ENCODE assay signal across 14 mouse cellular contexts in genomic region chr8:70171240-70171639, GRCm38 (mm10). TPM values are rescaled to one million over a fixed set of nuclear protein-coding genes. Genes with fewer than 3 reads are reported as not detected.
A peak's percentile ranks its signal among the peaks of the same experiment; 100 is the strongest.
DNase-seq lines count a peak whose midpoint lies in the region; ATAC-seq and TF ChIP-seq lines count a peak whose summit lies in the region.
"Had no signal": no experiment of that assay in that cellular context is flagged by ENCODE, and none has a peak within 500 bp of the region (broad histone marks: within the 10 kb centered on the region; RNA-seq: fewer than 3 reads in every experiment).

No protein-coding gene starts in this region.

- no peak overlapping the region for H3K27ac ChIP-seq in forebrain, embryonic 14.5 days (ENCODE audit: low read depth, low read length)
- no peak overlapping the region for H3K27ac ChIP-seq in forebrain, embryonic 12.5 days
- no peak overlapping the region for H3K27ac ChIP-seq in lung, embryonic 14.5 days (ENCODE audit: low read depth)
- no peak overlapping the region for H3K27ac ChIP-seq in lung, postnatal 0 days (ENCODE audit: low read length)
- no peak overlapping the region for H3K27ac ChIP-seq in embryonic facial prominence, embryonic 15.5 days (replicated peaks)
- peak overlapping the region; percentile 70 for H3K27ac ChIP-seq in liver, embryonic 13.5 days
- H3K27ac ChIP-seq: hindbrain, embryonic 15.5 days; stomach, embryonic 15.5 days had no signal

- H3K36me3 ChIP-seq in forebrain, embryonic 14.5 days (ENCODE audit: control insufficient read depth, insufficient read depth, low read length): no peaks in the 10 kb centered on the region
- 0 out of 2 replicates have a peak, but pooled peaks cover 2% of the 10 kb centered on the region for H3K36me3 ChIP-seq in forebrain, embryonic 12.5 days (replicated peaks)
- peaks cover 7% of the 10 kb centered on the region for H3K36me3 ChIP-seq in lung, embryonic 14.5 days (ENCODE audit: insufficient read depth)
- H3K36me3 ChIP-seq in lung, postnatal 0 days (ENCODE audit: insufficient read depth, low read length): no peaks in the 10 kb centered on the region
- H3K36me3 ChIP-seq in embryonic facial prominence, embryonic 15.5 days: peaks cover under 1% of the 10 kb centered on the region; the same call in 1 of the 2 replicates
- H3K36me3 ChIP-seq in liver, embryonic 13.5 days: peaks cover 6% of the 10 kb centered on the region; the same call in 1 of the 2 replicates
- H3K36me3 ChIP-seq: hindbrain, embryonic 15.5 days; stomach, embryonic 15.5 days had no signal

- H3K9me3 ChIP-seq in forebrain, embryonic 14.5 days (replicated peaks; ENCODE audit: control insufficient read depth, low read length): no peaks in the 10 kb centered on the region
- no peaks in the 10 kb centered on the region for H3K9me3 ChIP-seq in forebrain, embryonic 12.5 days
- no peaks in the 10 kb centered on the region for H3K9me3 ChIP-seq in lung, embryonic 14.5 days (ENCODE audit: low read depth, low read length)
- no peaks in the 10 kb centered on the region for H3K9me3 ChIP-seq in lung, postnatal 0 days (ENCODE audit: low read length)
- H3K9me3 ChIP-seq in embryonic facial prominence, embryonic 15.5 days (replicated peaks): no peaks in the 10 kb centered on the region
- no peaks in the 10 kb centered on the region for H3K9me3 ChIP-seq in liver, embryonic 13.5 days (replicated peaks)
- H3K9me3 ChIP-seq: hindbrain, embryonic 15.5 days; stomach, embryonic 15.5 days had no signal

- peak overlapping the region; percentile 62; the same call in 1 of the 2 replicates for H3K4me2 ChIP-seq in forebrain, embryonic 14.5 days (ENCODE audit: low read length)
- no peak overlapping the region for H3K4me2 ChIP-seq in forebrain, embryonic 12.5 days
- peak overlapping the region; percentile 63 for H3K4me2 ChIP-seq in lung, embryonic 14.5 days
- no peak overlapping the region for H3K4me2 ChIP-seq in lung, postnatal 0 days (replicated peaks; ENCODE audit: low read depth, low read length)
- peak overlapping the region; percentile 55 for H3K4me2 ChIP-seq in embryonic facial prominence, embryonic 15.5 days (replicated peaks)
- H3K4me2 ChIP-seq in liver, embryonic 13.5 days: peak overlapping the region; percentile 74; the same call in 1 of the 2 replicates

- ATAC-seq in forebrain, embryonic 14.5 days: no peak
- no peak for ATAC-seq in forebrain, embryonic 12.5 days (ENCODE audit: low FRiP score)
- ATAC-seq in lung, embryonic 14.5 days (ENCODE audit: insufficient read depth): no peak
- ATAC-seq in lung, postnatal 0 days: no peak
- ATAC-seq in embryonic facial prominence, embryonic 15.5 days (ENCODE audit: insufficient number of reproducible peaks, low FRiP score, low TSS enrichment, low read depth): no peak
- peak; percentile 35; the same call in 1 of the 2 replicates for ATAC-seq in liver, embryonic 13.5 days (ENCODE audit: low read depth)
- ATAC-seq: Patski had no signal

- no peaks in the 10 kb centered on the region for H3K27me3 ChIP-seq in forebrain, embryonic 14.5 days (replicated peaks; ENCODE audit: control insufficient read depth, insufficient read depth, low read length)
- peaks cover 14% of the 10 kb centered on the region for H3K27me3 ChIP-seq in forebrain, embryonic 12.5 days
- peaks cover 5% of the 10 kb centered on the region; the same call in 1 of the 2 replicates for H3K27me3 ChIP-seq in lung, embryonic 14.5 days (ENCODE audit: insufficient read depth, low read length)
- no peaks in the 10 kb centered on the region for H3K27me3 ChIP-seq in lung, postnatal 0 days (replicated peaks; ENCODE audit: insufficient read depth, low read length)
- 0 out of 2 replicates have a peak, but pooled peaks cover 3% of the 10 kb centered on the region for H3K27me3 ChIP-seq in embryonic facial prominence, embryonic 15.5 days
- H3K27me3 ChIP-seq in liver, embryonic 13.5 days: peaks cover 4% of the 10 kb centered on the region; the same call in 1 of the 2 replicates
- H3K27me3 ChIP-seq: Patski had no signal

- no peak overlapping the region for H3K9ac ChIP-seq in forebrain, embryonic 14.5 days (ENCODE audit: low read length)
- no peak overlapping the region for H3K9ac ChIP-seq in forebrain, embryonic 12.5 days
- no peak overlapping the region for H3K9ac ChIP-seq in lung, embryonic 14.5 days
- H3K9ac ChIP-seq in lung, postnatal 0 days (replicated peaks; ENCODE audit: low read depth): no peak overlapping the region
- H3K9ac ChIP-seq in embryonic facial prominence, embryonic 15.5 days: no peak overlapping the region
- H3K9ac ChIP-seq in liver, embryonic 13.5 days: no peak overlapping the region
- H3K9ac ChIP-seq: stomach, embryonic 15.5 days had no signal

- no peak for DNase-seq in forebrain, embryonic 14.5 days (ENCODE audit: low spot score)
- DNase-seq in lung, embryonic 14.5 days: no peak
- DNase-seq in lung, postnatal 0 days (ENCODE audit: low spot score): no peak
- no peak for DNase-seq in liver, embryonic 13.5 days
- DNase-seq in right cerebral cortex, postnatal 14 days: no peak
- no peak for DNase-seq in ovary, postnatal 36 days (ENCODE audit: low spot score)
- DNase-seq: adrenal gland, adult 8-10 months; B cell, adult 2 months; thymus, postnatal 36 days had no signal

- H3K4me3 ChIP-seq in forebrain, embryonic 14.5 days (ENCODE audit: low read depth, low read length): no peak overlapping the region
- H3K4me3 ChIP-seq in forebrain, embryonic 12.5 days (replicated peaks): no peak overlapping the region
- no peak overlapping the region for H3K4me3 ChIP-seq in lung, embryonic 14.5 days (ENCODE audit: low read depth, low read length)
- H3K4me3 ChIP-seq in lung, postnatal 0 days (ENCODE audit: low read depth, low read length): no peak overlapping the region
- no peak overlapping the region for H3K4me3 ChIP-seq in embryonic facial prominence, embryonic 15.5 days (replicated peaks)
- H3K4me3 ChIP-seq in liver, embryonic 13.5 days (replicated peaks): no peak overlapping the region

- TF ChIP-seq EP300 in lung, postnatal 0 days (IDR thresholded peaks at IDR 0.05): no peak

- H3K4me1 ChIP-seq in forebrain, embryonic 14.5 days (ENCODE audit: control insufficient read depth, insufficient read depth, low read length): peaks cover 7% of the 10 kb centered on the region; the same call in 1 of the 2 replicates
- peaks cover 23% of the 10 kb centered on the region for H3K4me1 ChIP-seq in forebrain, embryonic 12.5 days
- 0 out of 2 replicates have a peak, but pooled peaks cover 6% of the 10 kb centered on the region for H3K4me1 ChIP-seq in lung, embryonic 14.5 days (ENCODE audit: insufficient read depth)
- H3K4me1 ChIP-seq in lung, postnatal 0 days (ENCODE audit: insufficient read depth, low read depth, low read length): no peaks in the 10 kb centered on the region
- H3K4me1 ChIP-seq in embryonic facial prominence, embryonic 15.5 days: peaks cover 27% of the 10 kb centered on the region
- peaks cover 60% of the 10 kb centered on the region for H3K4me1 ChIP-seq in liver, embryonic 13.5 days (replicated peaks)

- TF ChIP-seq CTCF in lung, embryonic 14.5 days (IDR thresholded peaks at IDR 0.05; ENCODE audit: low read depth): no peak
- no peak for TF ChIP-seq CTCF in lung, postnatal 0 days (IDR thresholded peaks at IDR 0.05)

- 88% methylated on average over 7 of the region's 7 CpGs for WGBS in forebrain, embryonic 14.5 days
- 89% methylated on average over 7 of the region's 7 CpGs for WGBS in forebrain, embryonic 12.5 days
- 87% methylated on average over 7 of the region's 7 CpGs for WGBS in lung, embryonic 14.5 days
- 85% methylated on average over 7 of the region's 7 CpGs for WGBS in lung, postnatal 0 days
- WGBS in embryonic facial prominence, embryonic 15.5 days: 70% methylated on average over 7 of the region's 7 CpGs
- 63% methylated on average over 7 of the region's 7 CpGs for WGBS in liver, embryonic 13.5 days (ENCODE audit: insufficient replicate concordance)

RNA-seq across cellular contexts. Expression of gene Tmem161a, which starts 0.9 kb away (rescaled TPM):
- polyA plus RNA-seq in forebrain, embryonic 14.5 days (2014; fragmentation: Nextera tagmentation; extraction: Ambion mirVana): 36.7 and 40.8 TPM in 2 replicates
- 48.7 and 53.8 TPM in 2 replicates for polyA plus RNA-seq in forebrain, embryonic 12.5 days (2016; fragmentation: Nextera tagmentation; extraction: Ambion mirVana)
- 49.1 and 50.5 TPM in 2 replicates for polyA plus RNA-seq in lung, embryonic 14.5 days (2014; fragmentation: Nextera tagmentation; extraction: Ambion mirVana)
- polyA plus RNA-seq in lung, postnatal 0 days (2015; fragmentation: Nextera tagmentation; extraction: Ambion mirVana): 45.0 and 45.8 TPM in 2 replicates
- polyA plus RNA-seq in embryonic facial prominence, embryonic 15.5 days (2015; fragmentation: Nextera tagmentation; extraction: Ambion mirVana): 76.4 and 77.3 TPM in 2 replicates
- 27.8 and 31.4 TPM in 2 replicates for polyA plus RNA-seq in liver, embryonic 13.5 days (2015; fragmentation: Nextera tagmentation; extraction: Ambion mirVana)

RNA-seq across cellular contexts. Expression of gene Mef2b, which starts 31.7 kb away (rescaled TPM):
- polyA plus RNA-seq in forebrain, embryonic 14.5 days (2014; fragmentation: Nextera tagmentation; extraction: Ambion mirVana): 0.30 and 0.77 TPM in 2 replicates
- 1.6 and 2.5 TPM in 2 replicates for polyA plus RNA-seq in forebrain, embryonic 12.5 days (2016; fragmentation: Nextera tagmentation; extraction: Ambion mirVana)
- 0.26 and 0.28 TPM in 2 replicates for polyA plus RNA-seq in lung, embryonic 14.5 days (2014; fragmentation: Nextera tagmentation; extraction: Ambion mirVana)
- polyA plus RNA-seq in lung, postnatal 0 days (2015; fragmentation: Nextera tagmentation; extraction: Ambion mirVana): 0.11 and 0.29 TPM in 2 replicates
- 9.1 and 12.4 TPM in 2 replicates for polyA plus RNA-seq in embryonic facial prominence, embryonic 15.5 days (2015; fragmentation: Nextera tagmentation; extraction: Ambion mirVana)
- 0.08 and 0.17 TPM in 2 replicates for polyA plus RNA-seq in liver, embryonic 13.5 days (2015; fragmentation: Nextera tagmentation; extraction: Ambion mirVana)

RNA-seq across cellular contexts. Expression of gene Borcs8, which starts 31.9 kb away (rescaled TPM):
- 66.2 and 76.7 TPM in 2 replicates for polyA plus RNA-seq in forebrain, embryonic 14.5 days (2014; fragmentation: Nextera tagmentation; extraction: Ambion mirVana)
- 35.0 and 36.1 TPM in 2 replicates for polyA plus RNA-seq in forebrain, embryonic 12.5 days (2016; fragmentation: Nextera tagmentation; extraction: Ambion mirVana)
- polyA plus RNA-seq in lung, embryonic 14.5 days (2014; fragmentation: Nextera tagmentation; extraction: Ambion mirVana): 42.5 and 45.7 TPM in 2 replicates
- 33.4 and 34.2 TPM in 2 replicates for polyA plus RNA-seq in lung, postnatal 0 days (2015; fragmentation: Nextera tagmentation; extraction: Ambion mirVana)
- polyA plus RNA-seq in embryonic facial prominence, embryonic 15.5 days (2015; fragmentation: Nextera tagmentation; extraction: Ambion mirVana): 55.3 and 65.4 TPM in 2 replicates
- polyA plus RNA-seq in liver, embryonic 13.5 days (2015; fragmentation: Nextera tagmentation; extraction: Ambion mirVana): 25.0 and 25.8 TPM in 2 replicates

RNA-seq across cellular contexts. Expression of gene Rfxank, which starts 32.3 kb away (rescaled TPM):
- polyA plus RNA-seq in forebrain, embryonic 14.5 days (2014; fragmentation: Nextera tagmentation; extraction: Ambion mirVana): 8.7 and 9.2 TPM in 2 replicates
- polyA plus RNA-seq in forebrain, embryonic 12.5 days (2016; fragmentation: Nextera tagmentation; extraction: Ambion mirVana): 14.3 and 16.7 TPM in 2 replicates
- polyA plus RNA-seq in lung, embryonic 14.5 days (2014; fragmentation: Nextera tagmentation; extraction: Ambion mirVana): 17.3 TPM in 2 replicates
- polyA plus RNA-seq in lung, postnatal 0 days (2015; fragmentation: Nextera tagmentation; extraction: Ambion mirVana): 11.9 and 12.7 TPM in 2 replicates
- polyA plus RNA-seq in embryonic facial prominence, embryonic 15.5 days (2015; fragmentation: Nextera tagmentation; extraction: Ambion mirVana): 18.9 and 22.2 TPM in 2 replicates
- 6.6 and 7.1 TPM in 2 replicates for polyA plus RNA-seq in liver, embryonic 13.5 days (2015; fragmentation: Nextera tagmentation; extraction: Ambion mirVana)

RNA-seq across cellular contexts. Expression of gene Nr2c2ap, which starts 40.1 kb away (rescaled TPM):
- 41.4 and 46.0 TPM in 2 replicates for polyA plus RNA-seq in forebrain, embryonic 14.5 days (2014; fragmentation: Nextera tagmentation; extraction: Ambion mirVana)
- 27.8 and 28.3 TPM in 2 replicates for polyA plus RNA-seq in forebrain, embryonic 12.5 days (2016; fragmentation: Nextera tagmentation; extraction: Ambion mirVana)
- polyA plus RNA-seq in lung, embryonic 14.5 days (2014; fragmentation: Nextera tagmentation; extraction: Ambion mirVana): 23.1 and 25.2 TPM in 2 replicates
- polyA plus RNA-seq in lung, postnatal 0 days (2015; fragmentation: Nextera tagmentation; extraction: Ambion mirVana): 27.8 and 32.0 TPM in 2 replicates
- polyA plus RNA-seq in embryonic facial prominence, embryonic 15.5 days (2015; fragmentation: Nextera tagmentation; extraction: Ambion mirVana): 33.0 and 33.3 TPM in 2 replicates
- polyA plus RNA-seq in liver, embryonic 13.5 days (2015; fragmentation: Nextera tagmentation; extraction: Ambion mirVana): 26.2 and 28.5 TPM in 2 replicates

Comparison
In these comparisons a context has a peak if more than half of its experiments do, and no peak if none do; other contexts are left out.
1. H3K4me2 ChIP-seq: peak in forebrain, embryonic 14.5 days (single experiment), lung, embryonic 14.5 days (single experiment), embryonic facial prominence, embryonic 15.5 days (single experiment) and liver, embryonic 13.5 days (single experiment); none in forebrain, embryonic 12.5 days (single experiment) and lung, postnatal 0 days (single experiment).